Mouse (Mus musculus) cerebellum, adult 2 months (tissue): ENCODE measurements around the gene Fam118b.

Source experiments
- CTCF ChIP-seq: fragments of 200-500 bp; IDR thresholded peaks from 2 replicates; pipeline ENCODE4 v1.5.1; 2011; ENCODE audit warnings: low read depth, mild to moderate bottlenecking, control low read depth, low read length, moderate library complexity, borderline replicate concordance; ENCODE audit not compliant: insufficient read depth
- POLR2A ChIP-seq: fragments of 200-500 bp; IDR thresholded peaks from 2 replicates; pipeline ENCODE4 v1.6.1; 2011; ENCODE audit warnings: low read length, control low read depth, borderline replicate concordance; ENCODE audit not compliant: insufficient read depth

DNA sequence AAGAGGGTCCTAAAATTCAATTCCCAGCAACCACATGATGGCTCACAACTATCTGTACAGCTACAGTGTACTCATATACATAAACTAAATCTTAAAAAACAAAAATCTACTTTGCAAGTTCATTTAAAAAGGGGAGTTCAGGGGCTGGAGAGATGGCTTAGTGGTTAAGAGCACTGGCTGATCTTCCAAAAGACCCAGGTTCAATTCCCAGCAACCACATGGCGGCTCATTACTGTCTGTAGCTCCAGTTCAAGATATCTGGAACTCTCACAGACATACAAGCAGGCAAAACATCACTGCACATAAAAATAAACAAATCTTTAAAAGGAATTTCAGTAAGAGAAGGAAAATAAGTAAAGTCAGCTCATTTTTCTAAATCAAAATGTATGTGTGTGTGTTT, 29.2 kb downstream of the Fam118b start:
- TF ChIP-seq POLR2A, result no peak
- no peak for TF ChIP-seq CTCF
